Mouse (Mus musculus) WW6 (cell line): Measurements from ENCODE around the gene Cpm.

Experiments used
- DNase-seq: peaks from one replicate; pipeline ENCODE4 v3.0.0-alpha.2; 2013; ENCODE audit warnings: low read depth, low spot score

Gene Cpm

GRCm38 (mm10) chr10:117687018-117687417 is 57.7 kb downstream of the Cpm start:
- DNase-seq: no peak

GRCm38 (mm10) chr10:117687577-117687976 is 58.3 kb downstream of the Cpm start:
- DNase-seq: no peak

GRCm38 (mm10) chr10:117688204-117689151 is 59.2 kb downstream of the Cpm start:
- peak; percentile 56 for DNase-seq

DNA sequence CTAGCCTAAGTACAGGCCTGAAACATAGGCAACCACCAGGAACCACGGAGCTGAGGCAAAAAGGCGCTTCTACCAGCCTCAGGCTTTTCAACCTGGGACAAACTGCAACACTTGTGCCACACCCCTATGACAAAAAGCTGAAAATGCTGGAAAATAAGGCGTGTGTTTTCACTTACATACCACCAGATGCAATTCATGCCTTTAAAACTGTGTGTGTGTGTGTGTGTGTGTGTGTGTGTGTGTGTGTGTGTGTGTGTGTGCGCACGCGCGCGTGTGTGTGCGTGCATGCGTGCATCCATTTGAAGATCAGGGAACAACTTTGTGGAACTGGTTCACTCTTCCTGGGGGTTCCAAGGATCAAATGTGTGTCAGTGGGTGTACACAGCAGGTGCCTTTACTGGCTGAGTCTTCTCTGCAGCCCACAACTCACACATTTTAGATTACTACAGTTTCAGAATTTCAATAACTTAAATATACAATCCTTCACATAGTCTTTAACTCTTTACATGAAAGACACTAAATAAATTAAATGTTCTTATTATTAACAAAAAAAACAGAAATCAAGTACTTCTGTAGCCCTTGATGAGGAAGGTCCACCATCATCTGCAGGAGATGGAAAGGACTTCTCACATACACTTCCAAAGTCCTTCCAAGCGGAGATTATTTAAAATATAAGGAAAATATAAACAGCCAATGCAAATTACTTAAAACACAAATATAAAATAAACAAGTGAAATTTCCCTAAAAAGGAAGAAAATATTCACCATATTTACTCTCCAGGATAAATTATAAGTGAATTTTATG is 60.2 kb downstream of the Cpm start:
- no peak for DNase-seq

DNA sequence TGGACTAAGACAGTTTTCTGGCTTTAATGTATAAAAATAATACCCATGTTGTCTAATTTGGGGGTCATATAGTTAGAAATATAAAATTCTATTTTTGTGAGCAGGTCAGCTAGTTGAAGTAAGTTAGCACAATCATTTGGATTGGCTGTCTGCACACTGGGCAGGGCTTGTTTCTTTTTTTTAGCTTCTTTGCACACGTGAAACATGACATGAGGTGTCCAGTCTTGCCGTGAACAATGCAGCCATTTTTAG is 60.7 kb downstream of the Cpm start:
- DNase-seq: no peak

GRCm38 (mm10) chr10:117690770-117691296 is 61.5 kb downstream of the Cpm start:
- no peak for DNase-seq

DNA sequence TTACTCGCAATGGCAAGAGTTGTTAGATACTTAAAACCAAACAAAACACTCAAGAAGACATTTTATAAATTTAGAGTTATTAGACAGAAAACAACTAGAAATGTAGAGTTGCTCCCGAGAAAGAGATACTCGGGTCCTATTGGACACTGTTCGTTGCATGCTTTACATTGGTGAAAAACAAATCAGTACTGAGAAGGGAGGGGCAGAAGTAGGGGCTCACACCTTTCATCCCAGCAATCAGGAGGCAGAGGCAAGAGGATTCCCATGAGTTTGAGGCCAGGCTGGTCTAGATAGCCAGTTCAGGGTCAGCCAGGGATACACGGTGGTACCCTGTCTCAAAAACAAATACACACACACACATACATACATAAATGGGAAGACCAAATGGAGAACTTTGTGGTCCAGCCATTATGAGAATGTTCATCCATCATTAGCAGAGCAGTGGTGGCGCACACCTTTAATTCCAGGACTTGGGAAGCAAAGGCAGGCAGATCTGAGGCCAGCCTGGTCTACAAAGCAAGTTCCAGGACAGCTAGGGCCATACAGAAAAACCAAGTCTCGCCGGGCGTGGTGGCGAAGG is 62.2 kb downstream of the Cpm start:
- DNase-seq: no peak

- DNase-seq: no peak
Observed at GRCm38 (mm10) chr10:117692173-117692572, 62.9 kb downstream of the Cpm start.

GRCm38 (mm10) chr10:117692953-117693352 is 63.7 kb downstream of the Cpm start:
- DNase-seq: no peak

- no peak for DNase-seq
Observed at GRCm38 (mm10) chr10:117694255-117694953, 65.1 kb downstream of the Cpm start.

DNA sequence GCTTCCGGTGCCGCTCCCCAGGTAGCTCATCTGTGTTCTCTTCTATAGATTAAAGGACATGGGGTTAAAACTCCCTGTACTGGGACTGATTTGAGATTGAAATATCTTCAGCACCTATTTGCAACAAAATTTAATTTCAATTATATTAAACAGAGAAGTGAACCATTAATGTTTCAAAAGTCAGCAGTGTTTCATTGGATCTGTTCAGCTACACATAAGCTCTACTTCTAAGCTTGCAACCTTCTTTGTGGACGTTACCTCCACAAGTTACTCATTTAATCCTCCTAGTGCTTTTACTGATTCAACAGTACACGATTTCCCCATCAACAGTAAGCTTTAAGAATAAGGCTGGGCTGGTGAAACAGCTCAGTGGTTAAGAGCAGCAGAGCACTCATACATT is 65.7 kb downstream of the Cpm start:
- no peak for DNase-seq

DNA sequence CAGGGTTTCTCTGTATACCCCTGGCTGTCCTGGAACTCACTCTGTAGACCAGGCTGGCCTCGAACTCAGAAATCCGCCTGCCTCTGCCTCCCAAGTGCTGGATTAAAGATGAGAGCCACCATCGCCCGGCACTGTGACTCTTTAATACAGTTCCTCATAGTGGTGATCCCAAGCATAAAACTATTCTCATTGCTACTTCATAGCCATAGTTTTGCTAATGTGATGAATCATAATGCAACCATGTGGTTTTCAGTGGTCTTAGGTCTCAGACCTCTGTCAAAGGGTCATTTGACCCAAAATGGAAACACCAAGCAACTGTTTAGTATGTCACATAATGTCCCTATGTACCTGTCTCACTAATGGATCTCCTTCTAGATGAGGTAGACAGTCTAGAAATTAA is 66.3 kb downstream of the Cpm start:
- DNase-seq: no peak

GRCm38 (mm10) chr10:117696021-117696826 is 66.9 kb downstream of the Cpm start:
- no peak for DNase-seq

- DNase-seq: no peak
Observed at GRCm38 (mm10) chr10:117696827-117697560, 67.7 kb downstream of the Cpm start.

DNA sequence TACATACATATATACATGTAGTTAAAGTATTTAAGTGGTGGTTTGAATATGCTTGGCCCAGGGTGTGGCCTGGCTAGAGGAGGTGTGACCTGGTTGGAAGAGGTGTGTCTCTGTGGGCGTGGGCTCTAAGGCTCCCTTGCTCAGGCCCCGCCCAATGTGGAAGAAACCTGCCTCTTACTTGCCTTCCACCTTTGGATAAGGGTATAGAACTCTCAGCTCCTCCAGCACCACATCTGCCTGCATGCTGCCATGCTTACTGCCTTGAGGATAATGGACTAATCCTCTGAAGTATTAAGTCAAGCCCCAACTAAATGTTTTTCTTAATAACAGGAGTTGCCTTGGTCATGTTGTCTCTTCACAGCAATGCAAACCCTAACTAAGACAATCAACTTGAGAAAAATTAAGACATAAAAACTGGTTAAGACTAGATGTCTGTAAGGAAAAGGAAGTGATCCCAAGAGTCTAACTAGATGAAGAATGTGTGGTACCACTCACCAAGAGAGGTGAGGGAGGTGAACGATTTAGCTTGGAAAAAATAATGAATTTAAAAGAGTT is 68.3 kb downstream of the Cpm start:
- DNase-seq: no peak

GRCm38 (mm10) chr10:117698313-117699138 is 69.2 kb downstream of the Cpm start:
- no peak for DNase-seq

DNA sequence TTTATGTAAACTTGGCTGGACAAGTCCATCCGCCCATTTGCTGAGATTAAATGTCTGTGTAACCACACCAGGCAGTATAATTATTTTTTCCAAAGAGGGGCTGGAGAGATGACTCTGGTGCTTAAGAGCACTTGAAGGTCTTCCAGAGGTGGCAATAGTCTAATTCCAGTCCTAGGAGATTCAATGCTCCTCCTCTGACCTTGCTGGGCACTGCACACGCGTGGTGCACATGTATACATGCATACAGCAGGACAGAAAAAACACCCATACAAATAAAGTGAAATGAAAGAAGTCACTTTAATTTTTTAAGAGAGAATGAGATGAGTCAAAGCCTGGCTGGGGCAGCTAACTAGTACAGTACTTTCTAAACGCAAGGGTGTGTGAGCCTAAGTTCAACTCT is 70.6 kb downstream of the Cpm start:
- DNase-seq: no peak

DNA sequence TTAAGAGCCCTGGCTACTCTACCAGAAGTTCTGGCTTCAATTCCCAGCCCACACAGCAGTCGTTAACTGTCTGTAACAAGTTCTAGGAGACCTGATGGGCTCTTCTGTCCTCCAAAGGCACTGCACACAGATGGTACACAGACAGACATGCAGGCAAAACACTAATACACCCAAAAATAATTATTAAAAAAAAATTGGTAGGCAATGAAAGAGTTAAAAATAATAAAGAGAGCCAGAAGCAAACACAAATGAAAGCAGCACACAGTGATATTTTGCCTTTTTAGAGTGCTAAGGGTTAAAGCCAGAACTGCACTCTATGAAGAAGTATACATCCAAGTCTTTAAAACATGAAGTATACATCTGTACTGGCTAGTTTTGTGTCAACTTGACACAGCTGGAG is 71.2 kb downstream of the Cpm start:
- DNase-seq: no peak
